Mouse (Mus musculus): Measurements from ENCODE around the gene Tmc3. TPM values are rescaled to one million over a fixed set of nuclear protein-coding genes. Genes with fewer than 3 reads are reported as not detected.

The Tmc3 gene
- total and polyA plus RNA-seq, 3 experiments: 0.08 to 0.11 TPM; not detected in 1

DNA sequence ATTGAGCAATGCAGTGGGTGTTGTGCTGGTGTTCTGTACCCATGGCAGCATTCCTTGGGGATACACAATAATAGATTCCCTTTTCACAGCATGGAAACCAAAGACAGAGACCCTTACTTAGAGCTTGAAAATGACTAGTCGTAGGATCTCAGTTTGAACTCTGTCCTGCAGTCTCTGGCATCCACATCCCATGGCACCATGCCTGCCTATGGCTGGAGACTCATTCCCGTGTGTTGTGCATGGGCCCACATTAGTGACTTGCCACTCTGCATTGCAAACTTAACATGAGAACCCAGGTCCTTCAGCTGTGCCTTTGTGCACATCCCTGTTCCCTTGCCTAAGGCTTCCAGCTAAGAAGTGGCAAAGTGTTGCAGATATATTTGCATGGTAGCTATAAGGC is 60.0 kb downstream of the Tmc3 start:
- no peak for DNase-seq
- intact Hi-C loops (cut with DNase I): no loop called here
- TF ChIP-seq EP300 (IDR thresholded peaks at IDR 0.05; ENCODE audit: insufficient read depth, low read depth, low read length) (no peak), CTCF (IDR thresholded peaks at IDR 0.05) (no peak), POLR2A (IDR thresholded peaks at IDR 0.05; ENCODE audit: insufficient read depth, low read depth, low read length) (no peak)
- WGBS: 87% methylated on average over 2 of the region's 2 CpGs
- H3K27me3 ChIP-seq (ENCODE audit: control insufficient read depth, insufficient read depth, low read length): no peaks in the 10 kb centered on the region
- H3K79me2 ChIP-seq (replicated peaks; ENCODE audit: control insufficient read depth, insufficient read depth, low read length): no peaks in the 10 kb centered on the region
- H3K4me1 ChIP-seq (ENCODE audit: control insufficient read depth, insufficient read depth, low read length): no peaks in the 10 kb centered on the region; the same call in 1 of the 2 replicates
- no peak overlapping the region for H3K4me3 ChIP-seq
- no peaks in the 10 kb centered on the region for H3K36me3 ChIP-seq (ENCODE audit: control insufficient read depth, insufficient read depth, low read length)
- no peak overlapping the region for H3K9ac ChIP-seq (ENCODE audit: low read depth, low read length)
- H3K27ac ChIP-seq: no peak overlapping the region

DNA sequence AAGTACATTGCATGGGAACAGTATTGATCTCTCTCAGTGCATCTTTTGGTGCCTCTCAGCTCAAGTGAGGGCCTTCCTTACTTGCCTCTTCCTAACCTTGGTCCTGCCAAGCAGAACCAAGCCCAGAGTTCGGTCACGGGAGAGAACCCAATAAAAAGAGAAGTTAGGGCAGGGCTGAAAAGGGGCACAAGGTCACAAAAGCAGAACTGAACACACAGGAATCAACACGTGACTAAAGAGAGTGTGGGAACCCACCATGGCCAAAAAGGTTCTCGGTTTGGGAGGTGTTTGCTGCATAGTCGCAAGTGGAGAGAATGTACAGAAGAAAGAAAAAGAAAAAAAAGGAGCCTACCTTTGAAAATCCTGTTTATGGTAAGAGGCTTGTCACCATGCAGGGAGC is 60.7 kb downstream of the Tmc3 start:
- Histone ChIP-seq H3K4me3 (no peak overlapping the region), H3K4me1 (ENCODE audit: control insufficient read depth, insufficient read depth, low read length) (peaks cover 3% of the 10 kb centered on the region; the same call in 1 of the 2 replicates), H3K27me3 (ENCODE audit: control insufficient read depth, insufficient read depth, low read length) (no peaks in the 10 kb centered on the region), H3K9ac (ENCODE audit: low read depth, low read length) (no peak overlapping the region), H3K36me3 (ENCODE audit: control insufficient read depth, insufficient read depth, low read length) (no peaks in the 10 kb centered on the region), H3K27ac (no peak overlapping the region), H3K79me2 (replicated peaks; ENCODE audit: control insufficient read depth, insufficient read depth, low read length) (no peaks in the 10 kb centered on the region)
- intact Hi-C loops (cut with DNase I): no loop called here
- WGBS: 81% methylated on average over 5 of the region's 5 CpGs
- TF ChIP-seq CTCF (IDR thresholded peaks at IDR 0.05) (no peak), POLR2A (IDR thresholded peaks at IDR 0.05; ENCODE audit: insufficient read depth, low read depth, low read length) (no peak), EP300 (IDR thresholded peaks at IDR 0.05; ENCODE audit: insufficient read depth, low read depth, low read length) (no peak)
- DNase-seq: peak in 1 of 2 experiments; percentile 56

DNA sequence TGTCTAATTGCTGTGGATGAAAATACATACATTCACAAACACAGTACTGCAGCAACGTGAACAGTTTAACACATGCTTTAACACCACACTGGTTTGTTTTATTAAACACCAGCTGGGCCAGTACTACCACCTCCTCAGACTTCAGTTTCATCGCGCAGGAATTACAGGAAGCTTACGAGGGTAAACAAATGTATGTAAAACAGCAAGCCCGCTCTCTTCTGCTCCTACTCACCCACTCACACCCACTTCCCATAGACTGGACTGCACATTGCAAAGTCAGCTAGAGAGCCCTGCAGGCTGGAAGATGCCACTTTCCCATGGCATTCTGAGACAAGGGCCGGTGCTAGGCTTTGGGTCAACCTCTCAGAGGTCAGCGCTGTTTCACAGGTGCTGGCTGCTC is 64.1 kb downstream of the Tmc3 start:
- H3K79me2 ChIP-seq (replicated peaks; ENCODE audit: control insufficient read depth, insufficient read depth, low read length): no peaks in the 10 kb centered on the region
- DNase-seq: no peak
- no peak overlapping the region for H3K27ac ChIP-seq
- H3K4me3 ChIP-seq: no peak overlapping the region
- H3K9ac ChIP-seq (ENCODE audit: low read depth, low read length): no peak overlapping the region
- no peaks in the 10 kb centered on the region; the same call in 1 of the 2 replicates for H3K36me3 ChIP-seq (ENCODE audit: control insufficient read depth, insufficient read depth, low read length)
- peaks cover 6% of the 10 kb centered on the region for H3K4me1 ChIP-seq (ENCODE audit: control insufficient read depth, insufficient read depth, low read length)
- H3K27me3 ChIP-seq (ENCODE audit: control insufficient read depth, insufficient read depth, low read length): no peaks in the 10 kb centered on the region
- TF ChIP-seq POLR2A (IDR thresholded peaks at IDR 0.05; ENCODE audit: insufficient read depth, low read depth, low read length) (no peak), EP300 (IDR thresholded peaks at IDR 0.05; ENCODE audit: insufficient read depth, low read depth, low read length) (no peak), CTCF (IDR thresholded peaks at IDR 0.05) (no peak)
- WGBS: 79% methylated on average over 7 of the region's 7 CpGs
- intact Hi-C loops (cut with DNase I): no loop called here

DNA sequence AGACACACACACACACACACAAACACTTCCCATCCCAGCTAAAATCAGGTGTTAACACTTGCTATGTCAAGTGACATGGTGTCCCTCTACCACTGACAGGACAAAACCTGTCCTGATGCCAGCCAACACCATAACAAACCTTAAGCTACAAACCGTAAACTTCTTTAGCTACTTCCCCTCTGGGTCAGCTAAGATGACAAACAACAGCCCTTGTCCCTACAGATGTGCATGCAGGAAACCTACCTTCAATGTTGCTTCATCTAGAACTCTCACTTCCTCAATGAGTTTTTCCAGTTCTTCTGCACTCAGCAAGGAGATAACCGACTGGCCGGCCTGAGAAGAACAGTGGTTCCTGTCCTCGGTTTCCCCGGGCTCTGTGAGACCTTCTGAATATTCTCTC is 65.9 kb downstream of the Tmc3 start:
- H3K4me3 ChIP-seq: no peak overlapping the region; the same call in 1 of the 2 replicates
- no peak overlapping the region for H3K9ac ChIP-seq (ENCODE audit: low read depth, low read length)
- H3K27ac ChIP-seq: no peak overlapping the region
- DNase-seq: no peak
- H3K36me3 ChIP-seq (ENCODE audit: control insufficient read depth, insufficient read depth, low read length): no peaks in the 10 kb centered on the region; the same call in 1 of the 2 replicates
- peaks cover 11% of the 10 kb centered on the region for H3K4me1 ChIP-seq (ENCODE audit: control insufficient read depth, insufficient read depth, low read length)
- intact Hi-C loops (cut with DNase I): no loop called here
- 47% methylated on average over 5 of the region's 5 CpGs for WGBS
- no peaks in the 10 kb centered on the region for H3K79me2 ChIP-seq (replicated peaks; ENCODE audit: control insufficient read depth, insufficient read depth, low read length)
- H3K27me3 ChIP-seq (ENCODE audit: control insufficient read depth, insufficient read depth, low read length): no peaks in the 10 kb centered on the region
- no peak for TF ChIP-seq CTCF (IDR thresholded peaks at IDR 0.05)
- no peak for TF ChIP-seq EP300 (IDR thresholded peaks at IDR 0.05; ENCODE audit: insufficient read depth, low read depth, low read length)
- TF ChIP-seq POLR2A (IDR thresholded peaks at IDR 0.05; ENCODE audit: insufficient read depth, low read depth, low read length): no peak

DNA sequence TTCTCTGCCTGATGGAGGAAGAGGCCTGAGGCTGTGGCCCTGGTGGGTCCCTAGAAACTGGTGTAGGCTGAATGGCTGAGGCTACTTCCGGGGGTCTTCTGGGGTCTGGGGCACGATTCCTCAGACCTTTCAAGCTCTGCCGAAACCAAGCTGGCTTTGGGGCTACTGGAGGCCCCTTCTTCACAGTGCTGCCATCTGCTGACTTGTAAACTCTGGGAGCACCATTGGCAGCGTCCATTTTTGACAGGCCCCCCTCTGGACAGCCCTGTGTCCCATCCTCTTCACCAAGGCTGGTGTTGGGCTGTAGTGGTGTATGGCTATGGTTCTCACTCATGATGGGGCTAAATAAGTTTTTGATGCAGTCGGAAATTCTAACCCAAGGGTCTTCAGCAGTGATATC is 67.8 kb downstream of the Tmc3 start:
- H3K27ac ChIP-seq: no peak overlapping the region
- intact Hi-C loops (cut with DNase I): loop anchor here (2.0 kb wide), 1 partner anchor 20 kb away; no protein-coding TSS in a partner anchor
- 76% methylated on average over 5 of the region's 5 CpGs for WGBS
- no peak for DNase-seq
- H3K4me1 ChIP-seq (ENCODE audit: control insufficient read depth, insufficient read depth, low read length): peaks cover 11% of the 10 kb centered on the region
- TF ChIP-seq POLR2A (IDR thresholded peaks at IDR 0.05; ENCODE audit: insufficient read depth, low read depth, low read length) (no peak), EP300 (IDR thresholded peaks at IDR 0.05; ENCODE audit: insufficient read depth, low read depth, low read length) (no peak), CTCF (IDR thresholded peaks at IDR 0.05) (peak; percentile 11; the same call in 1 of the 2 replicates)
- no peak overlapping the region for H3K4me3 ChIP-seq
- H3K27me3 ChIP-seq (ENCODE audit: control insufficient read depth, insufficient read depth, low read length): no peaks in the 10 kb centered on the region
- no peaks in the 10 kb centered on the region for H3K79me2 ChIP-seq (replicated peaks; ENCODE audit: control insufficient read depth, insufficient read depth, low read length)
- no peaks in the 10 kb centered on the region; the same call in 1 of the 2 replicates for H3K36me3 ChIP-seq (ENCODE audit: control insufficient read depth, insufficient read depth, low read length)
- no peak overlapping the region for H3K9ac ChIP-seq (ENCODE audit: low read depth, low read length)

DNA sequence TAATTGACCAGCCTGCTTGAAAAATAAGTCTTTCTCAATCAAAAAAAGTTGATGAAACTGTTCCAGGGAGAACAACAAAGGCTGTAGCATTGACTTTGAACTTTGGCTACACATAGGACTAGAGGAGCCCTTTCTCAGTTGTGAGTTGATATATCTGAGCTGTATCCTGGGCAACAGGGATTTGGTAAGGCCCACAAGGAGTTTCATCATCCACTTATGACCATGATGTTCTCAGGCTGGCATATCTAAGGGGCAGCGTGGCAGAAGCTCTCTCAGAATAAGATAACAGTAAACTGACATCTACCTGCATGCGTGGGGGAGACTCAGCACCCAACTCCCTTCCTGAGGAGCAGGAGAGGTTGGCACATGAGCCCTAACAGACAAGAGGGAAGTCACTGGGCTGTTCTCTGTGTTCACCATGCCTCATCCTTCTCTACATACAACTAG is 68.9 kb downstream of the Tmc3 start:
- intact Hi-C loops (cut with DNase I): loop anchor here (2.0 kb wide), 1 partner anchor 21 kb away; no protein-coding TSS in a partner anchor
- H3K9ac ChIP-seq (ENCODE audit: low read depth, low read length): no peak overlapping the region
- no peak for DNase-seq
- no peak for TF ChIP-seq POLR2A (IDR thresholded peaks at IDR 0.05; ENCODE audit: insufficient read depth, low read depth, low read length)
- TF ChIP-seq CTCF (IDR thresholded peaks at IDR 0.05): no peak
- TF ChIP-seq EP300 (IDR thresholded peaks at IDR 0.05; ENCODE audit: insufficient read depth, low read depth, low read length): no peak
- H3K36me3 ChIP-seq (ENCODE audit: control insufficient read depth, insufficient read depth, low read length): peaks cover 4% of the 10 kb centered on the region
- peak overlapping the region; percentile 52 for H3K4me3 ChIP-seq
- H3K79me2 ChIP-seq (replicated peaks; ENCODE audit: control insufficient read depth, insufficient read depth, low read length): no peaks in the 10 kb centered on the region
- WGBS: 79% methylated on average over 2 of the region's 2 CpGs
- peaks cover 11% of the 10 kb centered on the region for H3K4me1 ChIP-seq (ENCODE audit: control insufficient read depth, insufficient read depth, low read length)
- H3K27ac ChIP-seq: peak overlapping the region; percentile 87
- no peaks in the 10 kb centered on the region for H3K27me3 ChIP-seq (ENCODE audit: control insufficient read depth, insufficient read depth, low read length)
